Mouse (Mus musculus): ENCODE measurements around the gene Trio. TPM values are rescaled to one million over a fixed set of nuclear protein-coding genes. Genes with fewer than 3 reads are reported as not detected.

Gene Trio
- polyA plus RNA-seq, 1 experiment from 2014 or later: 15.9 TPM

GRCm38 (mm10) chr15:27904346-27905005 lies 121.2 kb downstream of the Trio start:
- Histone ChIP-seq H3K9me3 (no peaks in the 10 kb centered on the region), H3K9ac (no peak overlapping the region), H3K27me3 (replicated peaks) (no peaks in the 10 kb centered on the region), H3K36me3 (peaks cover 9% of the 10 kb centered on the region), H3K4me2 (replicated peaks) (no peak overlapping the region), H3K27ac (no peak overlapping the region), H3K4me1 (replicated peaks) (0 out of 2 replicates have a peak, but pooled peaks cover 8% of the 10 kb centered on the region), H3K4me3 (replicated peaks) (no peak overlapping the region)
- no peak for ATAC-seq
- WGBS: 80% methylated on average over 16 of the region's 16 CpGs

DNA sequence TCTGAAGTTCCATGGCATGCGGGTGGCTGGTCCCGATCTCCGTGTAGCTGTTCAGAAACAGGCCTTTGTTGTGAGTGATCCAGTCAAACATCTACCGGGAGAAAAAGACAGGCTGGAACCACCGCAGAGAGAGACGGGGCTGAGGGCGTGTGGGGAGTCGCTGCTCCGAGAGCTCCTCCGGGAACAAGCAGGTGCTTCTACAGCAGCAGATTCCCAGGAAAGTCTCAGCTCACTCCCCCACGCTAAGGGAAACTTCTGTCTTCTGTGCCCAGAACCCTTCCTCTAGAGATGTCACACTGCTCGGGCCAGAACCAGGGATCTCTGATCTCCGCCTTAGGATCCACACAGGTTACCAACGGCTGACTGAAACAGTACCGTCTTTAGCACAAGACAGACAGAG lies 124.4 kb downstream of the Trio start:
- H3K36me3 ChIP-seq: peaks cover 12% of the 10 kb centered on the region
- WGBS: 90% methylated on average over 15 of the region's 15 CpGs
- H3K4me3 ChIP-seq (replicated peaks): no peak overlapping the region
- no peak overlapping the region for H3K4me2 ChIP-seq (replicated peaks)
- no peaks in the 10 kb centered on the region for H3K27me3 ChIP-seq (replicated peaks)
- no peaks in the 10 kb centered on the region for H3K9me3 ChIP-seq
- H3K4me1 ChIP-seq (replicated peaks): 0 out of 2 replicates have a peak, but pooled peaks cover 3% of the 10 kb centered on the region
- no peak overlapping the region for H3K27ac ChIP-seq
- H3K9ac ChIP-seq: no peak overlapping the region
- ATAC-seq: no peak

- Histone ChIP-seq H3K4me2 (replicated peaks) (no peak overlapping the region), H3K27ac (no peak overlapping the region), H3K27me3 (replicated peaks) (no peaks in the 10 kb centered on the region), H3K9me3 (no peaks in the 10 kb centered on the region), H3K4me3 (replicated peaks) (no peak overlapping the region), H3K4me1 (replicated peaks) (0 out of 2 replicates have a peak, but pooled peaks cover 3% of the 10 kb centered on the region), H3K36me3 (peaks cover 16% of the 10 kb centered on the region), H3K9ac (no peak overlapping the region)
- ATAC-seq: no peak
- 61% methylated on average over 6 of the region's 6 CpGs for WGBS
Measured at GRCm38 (mm10) chr15:27898795-27899406, 126.7 kb downstream of the Trio start.

DNA sequence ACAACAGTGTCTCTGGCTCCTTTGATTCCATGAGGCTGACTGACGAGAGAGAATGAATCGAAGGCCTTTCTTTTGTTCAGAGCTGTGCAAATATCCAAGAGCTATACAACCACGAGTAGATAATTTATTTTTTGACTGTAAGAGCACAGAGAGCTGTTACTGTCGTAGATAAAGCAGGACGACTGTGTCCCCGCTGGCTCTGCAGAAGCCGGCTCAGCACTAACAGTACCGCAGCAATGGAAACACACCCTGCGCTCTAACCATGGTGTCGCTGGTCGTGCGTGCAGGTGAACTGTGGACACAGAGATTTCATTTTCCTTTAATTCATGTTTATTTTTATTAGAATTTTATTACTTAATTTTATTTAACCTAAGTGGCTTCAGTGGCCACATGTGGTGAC lies 131.5 kb downstream of the Trio start:
- peaks cover 12% of the 10 kb centered on the region; the same call in 1 of the 2 replicates for H3K36me3 ChIP-seq
- WGBS: 84% methylated on average over 12 of the region's 12 CpGs
- no peaks in the 10 kb centered on the region for H3K9me3 ChIP-seq
- H3K9ac ChIP-seq: no peak overlapping the region
- no peak overlapping the region for H3K4me2 ChIP-seq (replicated peaks)
- no peak overlapping the region for H3K4me3 ChIP-seq (replicated peaks)
- no peak overlapping the region for H3K27ac ChIP-seq
- H3K4me1 ChIP-seq (replicated peaks): no peaks in the 10 kb centered on the region
- ATAC-seq: no peak
- no peaks in the 10 kb centered on the region for H3K27me3 ChIP-seq (replicated peaks)

DNA sequence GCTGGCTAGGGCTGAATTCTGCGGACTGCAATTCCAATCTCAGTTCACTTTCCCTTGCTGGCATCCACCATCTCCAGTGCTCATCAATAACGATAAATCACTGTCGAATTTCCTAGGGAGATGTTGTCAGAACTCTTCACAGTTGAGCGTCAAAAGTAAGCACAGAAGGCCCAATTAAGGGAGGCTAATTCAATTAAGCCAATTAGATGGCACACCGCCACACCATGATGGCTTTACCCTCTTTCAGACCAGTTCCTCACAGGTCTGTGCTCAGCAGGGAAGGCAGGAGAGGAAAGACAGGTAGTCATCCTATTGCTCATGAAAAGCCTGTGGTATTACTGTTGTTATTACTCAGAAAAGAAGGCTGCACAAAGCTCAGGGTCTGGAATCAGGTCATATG lies 133.6 kb downstream of the Trio start:
- Histone ChIP-seq H3K4me3 (replicated peaks) (no peak overlapping the region), H3K27ac (no peak overlapping the region), H3K27me3 (replicated peaks) (no peaks in the 10 kb centered on the region), H3K9me3 (no peaks in the 10 kb centered on the region), H3K36me3 (peaks cover 9% of the 10 kb centered on the region; the same call in 1 of the 2 replicates), H3K4me1 (replicated peaks) (no peaks in the 10 kb centered on the region), H3K9ac (no peak overlapping the region), H3K4me2 (replicated peaks) (no peak overlapping the region)
- ATAC-seq: no peak
- 64% methylated on average over 5 of the region's 5 CpGs for WGBS

DNA sequence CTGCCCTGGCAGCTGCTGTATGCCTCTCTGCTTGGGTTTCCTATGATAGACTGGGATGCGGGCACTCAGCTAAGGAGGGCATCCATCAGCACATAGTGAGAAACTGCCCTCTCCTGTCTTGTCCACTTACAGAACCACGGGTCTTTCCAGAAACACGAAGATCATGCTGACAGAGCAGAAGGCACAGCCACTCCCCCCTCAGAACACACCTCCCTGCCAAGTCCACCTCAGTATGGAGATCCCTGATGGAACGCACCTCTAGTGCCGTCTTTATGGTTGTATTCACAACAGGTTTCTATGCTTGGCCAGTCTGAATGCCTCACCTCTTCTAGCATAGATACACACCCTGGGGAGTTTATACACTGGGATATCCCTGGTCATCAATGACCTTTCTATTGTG lies 135.0 kb downstream of the Trio start:
- Histone ChIP-seq H3K4me1 (replicated peaks) (no peaks in the 10 kb centered on the region), H3K9ac (no peak overlapping the region), H3K9me3 (no peaks in the 10 kb centered on the region), H3K27ac (no peak overlapping the region), H3K27me3 (replicated peaks) (no peaks in the 10 kb centered on the region), H3K4me2 (replicated peaks) (no peak overlapping the region), H3K36me3 (peaks cover 9% of the 10 kb centered on the region; the same call in 1 of the 2 replicates), H3K4me3 (replicated peaks) (no peak overlapping the region)
- WGBS: 87% methylated on average over 5 of the region's 5 CpGs
- no peak for ATAC-seq

- H3K4me3 ChIP-seq (replicated peaks): no peak overlapping the region
- no peaks in the 10 kb centered on the region for H3K9me3 ChIP-seq
- 65% methylated on average over 13 of the region's 13 CpGs for WGBS
- H3K9ac ChIP-seq: no peak overlapping the region
- ATAC-seq: no peak
- no peak overlapping the region for H3K4me2 ChIP-seq (replicated peaks)
- H3K36me3 ChIP-seq: peaks cover 5% of the 10 kb centered on the region; the same call in 1 of the 2 replicates
- H3K27ac ChIP-seq: no peak overlapping the region
- no peaks in the 10 kb centered on the region for H3K27me3 ChIP-seq (replicated peaks)
- H3K4me1 ChIP-seq (replicated peaks): no peaks in the 10 kb centered on the region
Measured at GRCm38 (mm10) chr15:27888153-27888552, 137.5 kb downstream of the Trio start.

DNA sequence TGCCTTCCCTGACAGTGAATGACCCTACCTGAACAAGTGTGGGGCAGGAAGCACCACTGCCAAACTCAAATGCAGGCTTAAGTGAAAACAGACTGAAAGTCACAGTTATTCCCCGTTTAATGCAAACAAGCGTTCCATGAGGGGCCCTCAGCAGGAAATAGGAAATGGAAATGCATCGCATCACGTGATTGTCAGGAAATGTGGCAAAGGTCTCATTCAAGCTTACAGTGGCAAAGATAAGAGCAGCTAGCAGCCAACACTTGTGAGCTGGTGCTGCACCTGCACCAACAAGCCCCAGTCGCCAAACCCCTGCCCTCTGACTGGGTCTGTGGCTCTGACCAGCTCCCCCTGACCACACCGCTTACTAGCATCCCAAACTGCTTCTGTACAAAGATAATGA lies 138.7 kb downstream of the Trio start:
- Histone ChIP-seq H3K36me3 (peaks cover 5% of the 10 kb centered on the region; the same call in 1 of the 2 replicates), H3K9ac (no peak overlapping the region), H3K4me3 (replicated peaks) (no peak overlapping the region), H3K4me1 (replicated peaks) (no peaks in the 10 kb centered on the region), H3K9me3 (no peaks in the 10 kb centered on the region), H3K4me2 (replicated peaks) (no peak overlapping the region), H3K27ac (no peak overlapping the region), H3K27me3 (replicated peaks) (no peaks in the 10 kb centered on the region)
- ATAC-seq: no peak
- WGBS: 68% methylated on average over 6 of the region's 6 CpGs

DNA sequence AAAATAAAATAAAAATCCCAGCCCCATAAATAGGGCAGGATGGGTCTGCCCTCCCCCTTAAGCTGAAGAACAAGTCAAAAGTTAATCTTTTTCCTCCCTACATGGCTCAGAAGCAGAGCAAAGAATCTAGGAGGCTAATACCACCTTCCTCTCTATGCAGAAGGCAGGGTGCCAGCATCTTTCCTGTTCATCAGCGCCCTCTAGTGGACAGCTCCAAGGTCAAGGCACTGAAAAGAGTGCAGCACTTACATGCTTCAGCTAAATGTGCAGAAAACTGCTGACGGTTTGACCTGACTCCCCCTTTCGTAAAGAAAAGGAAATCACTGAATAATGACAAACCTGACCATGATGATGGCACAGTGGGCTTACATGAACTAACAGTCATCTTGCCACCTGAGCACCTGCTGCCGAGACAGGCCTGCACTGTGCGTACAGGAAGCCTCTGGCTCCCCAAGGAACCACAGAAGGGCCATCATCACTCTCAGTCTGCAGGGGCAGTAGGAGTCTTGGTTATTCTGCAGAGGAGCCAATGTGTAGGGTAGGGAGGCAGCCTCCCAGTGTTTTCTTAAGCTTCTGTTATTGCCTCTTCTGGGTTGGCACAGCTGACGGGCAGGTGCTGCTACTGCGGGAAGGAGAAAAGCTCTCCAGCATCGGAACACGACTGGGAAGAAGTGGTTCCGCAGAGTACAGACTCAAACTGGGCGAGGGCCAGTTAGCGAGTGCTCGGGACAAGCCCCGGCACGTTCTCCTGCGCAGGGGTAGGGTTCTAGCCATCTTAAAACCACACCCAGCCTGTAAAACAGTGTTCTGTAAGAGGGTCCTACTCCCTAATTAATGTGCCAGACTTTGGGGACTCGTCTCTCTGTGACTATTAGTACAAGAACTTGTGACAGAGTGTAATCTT lies 141.0 kb downstream of the Trio start:
- H3K27me3 ChIP-seq (replicated peaks): no peaks in the 10 kb centered on the region
- no peaks in the 10 kb centered on the region for H3K9me3 ChIP-seq
- H3K4me3 ChIP-seq (replicated peaks): no peak overlapping the region
- 76% methylated on average over 17 of the region's 17 CpGs for WGBS
- H3K4me1 ChIP-seq (replicated peaks): no peaks in the 10 kb centered on the region
- H3K4me2 ChIP-seq (replicated peaks): no peak overlapping the region
- peak; percentile 81 for ATAC-seq
- no peak overlapping the region for H3K27ac ChIP-seq
- H3K36me3 ChIP-seq: peaks cover 9% of the 10 kb centered on the region
- no peak overlapping the region for H3K9ac ChIP-seq

DNA sequence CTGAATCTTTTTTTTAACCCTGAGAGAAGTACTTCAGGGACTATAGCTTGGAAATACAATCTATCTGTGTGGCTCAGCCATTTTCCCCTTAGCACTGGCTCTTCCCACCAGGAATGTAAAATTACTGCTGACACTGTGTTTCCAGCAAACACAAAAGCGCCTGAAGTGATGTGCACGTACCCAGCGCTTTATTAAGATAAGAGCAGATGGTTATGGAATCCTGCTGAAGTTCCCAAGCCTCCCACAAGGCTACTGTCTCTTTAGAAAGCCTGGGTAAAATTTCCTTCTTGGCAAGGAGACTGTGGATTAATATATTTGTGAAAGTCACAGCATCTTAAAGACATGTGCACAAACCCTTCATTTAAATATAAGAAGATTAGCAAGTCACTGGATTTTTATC lies 141.8 kb downstream of the Trio start:
- H3K4me3 ChIP-seq (replicated peaks): no peak overlapping the region
- H3K9me3 ChIP-seq: no peaks in the 10 kb centered on the region
- H3K4me1 ChIP-seq (replicated peaks): no peaks in the 10 kb centered on the region
- no peak overlapping the region for H3K9ac ChIP-seq
- peaks cover 9% of the 10 kb centered on the region for H3K36me3 ChIP-seq
- H3K27ac ChIP-seq: no peak overlapping the region
- no peak overlapping the region for H3K4me2 ChIP-seq (replicated peaks)
- H3K27me3 ChIP-seq (replicated peaks): no peaks in the 10 kb centered on the region
- ATAC-seq: no peak
- 85% methylated on average over 3 of the region's 3 CpGs for WGBS

GRCm38 (mm10) chr15:27882898-27883297 lies 142.8 kb downstream of the Trio start:
- Histone ChIP-seq H3K36me3 (peaks cover 16% of the 10 kb centered on the region), H3K4me1 (replicated peaks) (no peaks in the 10 kb centered on the region), H3K4me2 (replicated peaks) (no peak overlapping the region), H3K4me3 (replicated peaks) (no peak overlapping the region), H3K9me3 (no peaks in the 10 kb centered on the region), H3K27ac (no peak overlapping the region), H3K9ac (no peak overlapping the region), H3K27me3 (replicated peaks) (no peaks in the 10 kb centered on the region)
- ATAC-seq: no peak
- whole genome bisulfite sequencing: 89% methylated on average over 14 of the region's 14 CpGs

GRCm38 (mm10) chr15:27877831-27878230 lies 147.8 kb downstream of the Trio start:
- no peak for ATAC-seq
- no peak overlapping the region for H3K9ac ChIP-seq
- H3K36me3 ChIP-seq: peaks cover 25% of the 10 kb centered on the region
- no peaks in the 10 kb centered on the region for H3K27me3 ChIP-seq (replicated peaks)
- 61% methylated on average over 7 of the region's 7 CpGs for WGBS
- no peak overlapping the region for H3K4me2 ChIP-seq (replicated peaks)
- H3K4me3 ChIP-seq (replicated peaks): no peak overlapping the region
- H3K9me3 ChIP-seq: no peaks in the 10 kb centered on the region
- H3K4me1 ChIP-seq (replicated peaks): no peaks in the 10 kb centered on the region
- no peak overlapping the region for H3K27ac ChIP-seq
